Mouse (Mus musculus) intestine, embryonic 16.5 days (tissue): ENCODE measurements around the gene Wdr17. TPM values are rescaled to one million over a fixed set of nuclear protein-coding genes. Genes with fewer than 3 reads are reported as not detected.

Experiments
- ATAC-seq: fragments of 200-750 bp; cut with Nextera tagmentation; 2 replicates; pipeline ENCODE4 v1.8.0; 2017; ENCODE audit warnings: moderate TSS enrichment, moderate library complexity
- H3K27ac ChIP-seq: fragments of 300-500 bp; sonication (generic); 2 replicates; pipeline ENCODE4 v1.5.1; 2014; ENCODE audit warnings: mild to moderate bottlenecking, low read length
- H3K27me3 ChIP-seq: fragments of 300-500 bp; sonication (generic); replicated peaks from 2 replicates; pipeline ENCODE4 v1.6.1; 2014; ENCODE audit warnings: low read length, control low read depth, mixed read lengths; ENCODE audit not compliant: control insufficient read depth, insufficient read depth
- H3K36me3 ChIP-seq: fragments of 300-500 bp; sonication (generic); 2 replicates; pipeline ENCODE4 v1.6.1; 2014; ENCODE audit warnings: low read length, control low read depth; ENCODE audit not compliant: control insufficient read depth, insufficient read depth
- H3K4me1 ChIP-seq: fragments of 300-500 bp; sonication (generic); 2 replicates; pipeline ENCODE4 v1.6.1; 2014; ENCODE audit warnings: low read length, control low read depth, mixed read lengths; ENCODE audit not compliant: control insufficient read depth, insufficient read depth
- H3K4me2 ChIP-seq: fragments of 300-500 bp; sonication (generic); 2 replicates; pipeline ENCODE4 v1.6.1; 2014; ENCODE audit warnings: low read depth, low read length, control low read depth
- H3K4me3 ChIP-seq: fragments of 300-500 bp; sonication (generic); 2 replicates; pipeline ENCODE4 v1.5.1; 2014; ENCODE audit warnings: mild to moderate bottlenecking, low read length
- H3K9ac ChIP-seq: fragments of 300-500 bp; sonication (generic); 2 replicates; pipeline ENCODE4 v1.6.1; 2014; ENCODE audit warnings: low read depth, low read length
- H3K9me3 ChIP-seq: fragments of 300-500 bp; sonication (generic); 2 replicates; pipeline ENCODE4 v1.6.1; 2016; ENCODE audit warnings: low read length, control low read depth; ENCODE audit not compliant: control insufficient read depth
- WGBS: fragments of 180-500 bp; shearing (Covaris S2); extraction: QIAGEN DNeasy Blood & Tissue Kit; methylation state at CpG from one replicate; pipeline ENCODE4 v1.1.7; 2014; 5-methylcytosine and 5-hydroxymethylcytosine counted together
- polyA plus RNA-seq: library from polyadenylated mRNA; unstranded; fragments of >200 nt; fragmentation: Nextera tagmentation; extraction: Ambion mirVana; gene quantifications from 2 replicates; pipeline ENCODE4 v1.2.1, GENCODE M21; 2015

Wdr17 gene
- polyA plus RNA-seq = 0.37 and 0.42 TPM in 2 replicates

DNA sequence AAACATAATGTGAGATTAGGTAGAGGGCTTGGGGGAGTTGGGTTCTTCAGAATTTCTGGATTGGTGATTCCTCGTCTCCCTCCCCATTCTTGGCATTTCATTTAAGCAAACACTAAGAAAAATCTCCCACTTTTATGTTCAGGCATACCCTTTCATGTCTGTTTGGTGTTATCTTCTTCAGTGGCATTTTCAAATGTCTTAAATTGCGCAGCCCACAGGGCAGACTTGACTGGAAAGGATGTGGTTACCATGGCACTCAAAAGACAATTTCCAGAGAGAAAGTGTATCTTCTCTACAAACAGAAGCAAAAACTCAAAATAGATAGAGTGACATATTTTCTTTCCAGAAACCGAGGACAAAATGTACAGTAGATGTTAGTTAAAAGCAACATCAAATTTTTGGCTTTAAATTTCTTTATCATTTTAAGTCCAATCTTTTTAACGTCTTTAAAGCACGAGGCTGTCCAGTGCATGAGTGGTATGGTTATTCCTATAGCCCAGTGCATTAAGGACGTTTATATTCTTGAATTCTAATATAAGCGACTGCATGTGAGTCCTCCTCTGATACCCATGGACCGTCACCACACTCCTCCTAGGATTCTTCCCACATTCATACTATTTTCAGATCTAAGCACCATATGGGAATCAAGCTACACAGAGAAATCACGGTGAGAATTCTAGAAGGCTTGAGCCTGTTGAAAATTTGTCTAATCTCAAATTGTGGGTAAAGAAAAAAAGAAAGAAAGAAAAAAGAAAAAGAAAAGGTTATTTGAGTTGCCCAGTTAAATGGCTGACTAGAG, at the start of gene Wdr17:
Gene Wdr17 (minus strand): TSS at position 198 of the 799 bp plus-strand sequence.
- H3K4me1 ChIP-seq = no peaks in the 10 kb centered on the region
- WGBS = 80% methylated on average over 9 of the region's 9 CpGs
- no peak within 1 kb of the TSS for H3K4me3 ChIP-seq
- no peak for ATAC-seq
- H3K9ac ChIP-seq = no peak within 1 kb of the TSS
- H3K36me3 ChIP-seq = no peaks in the 10 kb centered on the region
- H3K9me3 ChIP-seq = no peaks in the 10 kb centered on the region
- no peaks in the 10 kb centered on the region for H3K27me3 ChIP-seq
- H3K27ac ChIP-seq = no peak within 1 kb of the TSS
- H3K4me2 ChIP-seq = no peak within 1 kb of the TSS

GRCm38 (mm10) chr8:54932306-54932705, 45.3 kb upstream of the Wdr17 start:
- ATAC-seq = no peak
- no peaks in the 10 kb centered on the region for H3K9me3 ChIP-seq
- H3K4me3 ChIP-seq = no peak overlapping the region
- H3K27ac ChIP-seq = no peak overlapping the region
- no peaks in the 10 kb centered on the region for H3K4me1 ChIP-seq
- H3K27me3 ChIP-seq = no peaks in the 10 kb centered on the region
- 65% methylated on average over 2 of the region's 2 CpGs for WGBS
- H3K36me3 ChIP-seq = no peaks in the 10 kb centered on the region
- no peak overlapping the region for H3K4me2 ChIP-seq
- no peak overlapping the region for H3K9ac ChIP-seq

DNA sequence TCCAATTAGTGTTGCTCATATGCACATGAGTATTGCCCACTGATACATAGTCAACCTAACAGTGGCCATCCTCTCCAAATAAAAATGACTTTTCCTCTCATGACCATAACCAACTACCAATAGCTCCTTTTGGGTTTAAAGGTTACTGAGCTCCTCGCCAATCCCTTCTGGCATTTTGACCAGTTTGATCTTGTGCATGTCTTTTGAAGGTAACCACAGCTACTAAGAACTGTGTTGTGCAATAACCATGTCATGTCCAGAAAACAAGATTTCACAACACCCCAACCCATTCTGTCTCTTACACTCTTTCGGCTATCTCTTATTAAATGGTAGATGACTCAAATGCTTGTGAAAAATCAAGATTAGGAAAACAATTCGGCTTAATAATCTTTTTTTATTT, 38.0 kb upstream of the Wdr17 start:
- H3K27me3 ChIP-seq = no peaks in the 10 kb centered on the region
- H3K4me3 ChIP-seq = no peak overlapping the region
- no peaks in the 10 kb centered on the region for H3K9me3 ChIP-seq
- no peak overlapping the region for H3K9ac ChIP-seq
- H3K4me2 ChIP-seq = no peak overlapping the region
- ATAC-seq = no peak
- H3K36me3 ChIP-seq = no peaks in the 10 kb centered on the region
- WGBS = 81% methylated on average over 3 of the region's 3 CpGs
- no peak overlapping the region for H3K27ac ChIP-seq
- no peaks in the 10 kb centered on the region for H3K4me1 ChIP-seq

GRCm38 (mm10) chr8:54922160-54922855, 35.3 kb upstream of the Wdr17 start:
- 48% methylated on average over 2 of the region's 2 CpGs for WGBS
- no peaks in the 10 kb centered on the region for H3K4me1 ChIP-seq
- H3K36me3 ChIP-seq = no peaks in the 10 kb centered on the region
- no peak for ATAC-seq
- H3K4me3 ChIP-seq = no peak overlapping the region
- H3K27ac ChIP-seq = no peak overlapping the region
- H3K27me3 ChIP-seq = no peaks in the 10 kb centered on the region
- no peak overlapping the region for H3K4me2 ChIP-seq
- no peak overlapping the region for H3K9ac ChIP-seq
- no peaks in the 10 kb centered on the region for H3K9me3 ChIP-seq

DNA sequence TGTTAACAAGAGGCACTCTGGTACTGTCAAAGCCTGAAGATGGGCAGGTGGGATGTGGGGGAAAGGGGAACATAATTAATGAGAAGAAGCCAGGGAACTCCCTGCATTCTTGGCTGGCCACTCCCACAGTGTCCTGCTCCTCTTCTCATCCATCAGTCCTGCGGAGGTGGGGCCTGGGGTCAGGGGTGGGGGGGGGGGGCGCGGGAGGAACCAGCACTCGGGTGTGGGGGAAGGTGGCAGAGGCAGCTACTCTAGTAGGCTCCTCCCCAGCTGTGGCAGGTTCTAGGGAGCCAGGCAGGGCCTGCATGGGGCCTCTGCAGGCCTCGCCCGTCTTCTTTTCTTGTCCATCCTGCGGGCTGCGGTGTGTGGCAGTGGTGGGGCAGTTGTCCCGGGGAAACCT, 30.7 kb upstream of the Wdr17 start:
- Histone ChIP-seq H3K9ac (no peak overlapping the region), H3K4me3 (no peak overlapping the region), H3K9me3 (no peaks in the 10 kb centered on the region), H3K4me1 (no peaks in the 10 kb centered on the region), H3K27me3 (no peaks in the 10 kb centered on the region), H3K4me2 (no peak overlapping the region), H3K27ac (no peak overlapping the region), H3K36me3 (no peaks in the 10 kb centered on the region)
- ATAC-seq = no peak
- WGBS = 87% methylated on average over 6 of the region's 9 CpGs

DNA sequence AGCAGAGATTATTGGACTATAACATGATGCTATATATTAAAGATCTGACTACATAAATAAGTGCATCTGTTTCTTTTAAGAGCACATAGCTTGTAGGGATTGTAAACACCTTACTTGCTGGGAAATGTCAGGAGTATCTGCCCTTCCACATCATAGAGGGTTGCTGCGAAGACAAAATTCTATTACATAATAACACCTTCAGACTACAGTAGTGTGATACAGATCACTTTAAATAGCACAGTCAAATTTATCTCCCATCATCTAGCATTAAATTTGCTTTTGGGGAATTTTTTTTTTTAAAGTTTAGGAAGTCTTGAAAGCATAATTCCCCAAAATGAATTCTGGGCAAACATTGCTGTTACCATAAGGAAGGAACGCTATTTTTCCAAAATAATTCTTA, 25.9 kb upstream of the Wdr17 start:
- H3K4me1 ChIP-seq = no peaks in the 10 kb centered on the region
- H3K27ac ChIP-seq = no peak overlapping the region
- H3K27me3 ChIP-seq = no peaks in the 10 kb centered on the region
- H3K9me3 ChIP-seq = no peaks in the 10 kb centered on the region
- H3K4me2 ChIP-seq = no peak overlapping the region
- no peak overlapping the region for H3K9ac ChIP-seq
- ATAC-seq = no peak
- no peak overlapping the region for H3K4me3 ChIP-seq
- H3K36me3 ChIP-seq = no peaks in the 10 kb centered on the region
- WGBS = 91% methylated on average over 2 of the region's 2 CpGs

- Histone ChIP-seq H3K27me3 (no peaks in the 10 kb centered on the region), H3K9ac (no peak overlapping the region), H3K9me3 (no peaks in the 10 kb centered on the region), H3K36me3 (no peaks in the 10 kb centered on the region), H3K4me2 (no peak overlapping the region), H3K4me1 (no peaks in the 10 kb centered on the region), H3K27ac (no peak overlapping the region), H3K4me3 (no peak overlapping the region)
- ATAC-seq = no peak
- 90% methylated on average over 2 of the region's 2 CpGs for WGBS
These were observed 12.5 kb upstream of the Wdr17 start for GRCm38 (mm10) chr8:54899444-54899843.

- Histone ChIP-seq H3K36me3 (no peaks in the 10 kb centered on the region), H3K9ac (no peak overlapping the region), H3K27me3 (no peaks in the 10 kb centered on the region), H3K4me2 (no peak overlapping the region), H3K4me3 (no peak overlapping the region), H3K27ac (no peak overlapping the region), H3K9me3 (no peaks in the 10 kb centered on the region), H3K4me1 (no peaks in the 10 kb centered on the region)
- ATAC-seq = no peak
- WGBS = 81% methylated on average over 2 of the region's 2 CpGs
These were observed 7.8 kb upstream of the Wdr17 start for GRCm38 (mm10) chr8:54894637-54895322.

- Histone ChIP-seq H3K4me2 (no peak overlapping the region), H3K9ac (no peak overlapping the region), H3K4me3 (no peak overlapping the region), H3K9me3 (no peaks in the 10 kb centered on the region), H3K27ac (no peak overlapping the region), H3K36me3 (no peaks in the 10 kb centered on the region), H3K27me3 (no peaks in the 10 kb centered on the region), H3K4me1 (no peaks in the 10 kb centered on the region)
- no peak for ATAC-seq
- WGBS = 79% methylated on average over 1 of the region's 1 CpGs
These were observed 7.2 kb upstream of the Wdr17 start for GRCm38 (mm10) chr8:54894180-54894579.
